Mouse (Mus musculus) ES-Bruce4 (cell line): Measurements from ENCODE around the gene Romo1.
A peak's percentile ranks its signal among the peaks of the same experiment; 100 is the strongest.

Source experiments
- CTCF ChIP-seq: IDR thresholded peaks from one replicate; pipeline ENCODE4 v1.8.1; 2011; ENCODE audit warnings: low read depth, low read length
- POLR2A ChIP-seq: IDR thresholded peaks from one replicate; pipeline ENCODE4 v1.8.1; 2011; ENCODE audit warnings: low read length; ENCODE audit not compliant: insufficient read depth

GRCm38 (mm10) chr2:156111358-156112079 is 32.3 kb upstream of the Romo1 start, which contains the start of the genes Cpne1 and Rbm12:
- TF ChIP-seq CTCF (no peak), POLR2A (peak; percentile 59)
